Mouse (Mus musculus): ENCODE measurements around the gene Rnf215. TPM values are rescaled to one million over a fixed set of nuclear protein-coding genes. Genes with fewer than 3 reads are reported as not detected.

Rnf215 gene
- polyA plus RNA-seq, 1 experiment from 2014 or later, result 21.3 TPM

- no peaks in the 10 kb centered on the region for H3K9me3 ChIP-seq (replicated peaks)
- H3K27ac ChIP-seq (replicated peaks), result no peak overlapping the region
- 81% methylated on average over 3 of the region's 3 CpGs for WGBS
- peaks cover 11% of the 10 kb centered on the region for H3K27me3 ChIP-seq (ENCODE audit: low read depth, poor library complexity, severe bottlenecking)
- no peaks in the 10 kb centered on the region for H3K36me3 ChIP-seq
- H3K4me1 ChIP-seq, result peaks cover 21% of the 10 kb centered on the region
- no peak overlapping the region for H3K4me3 ChIP-seq
- no peak for DNase-seq (ENCODE audit: low spot score)
These were observed 55.7 kb downstream of the Rnf215 start for GRCm38 (mm10) chr11:4190677-4191076.

Small RNA genes within 50 kb of the gene (microRNA-seq; reads per million reads assigned to microRNA genes)
- 6.3 reads per million, percentile 15 among the genes with 10 or more reads in this experiment for gene Mir3060

Other genes starting within 250 kb of the Rnf215 start
- gene 4921536K21Rik, start 240.1 kb upstream of the Rnf215 start, polyA plus RNA-seq (2016; fragmentation: Nextera tagmentation; extraction: Ambion mirVana), result 1.4 and 1.5 TPM in 2 replicates
- gene Dusp18, start 240.0 kb upstream of the Rnf215 start, polyA plus RNA-seq (2016; fragmentation: Nextera tagmentation; extraction: Ambion mirVana), result 18.9 and 23.2 TPM in 2 replicates
- gene Slc35e4, start 220.5 kb upstream of the Rnf215 start, polyA plus RNA-seq (2016; fragmentation: Nextera tagmentation; extraction: Ambion mirVana), result 5.2 and 5.5 TPM in 2 replicates
- 24.5 and 28.1 TPM in 2 replicates for gene Tcn2, start 203.0 kb upstream of the Rnf215 start, polyA plus RNA-seq (2016; fragmentation: Nextera tagmentation; extraction: Ambion mirVana)
- gene Pes1, start 171.2 kb upstream of the Rnf215 start, polyA plus RNA-seq (2016; fragmentation: Nextera tagmentation; extraction: Ambion mirVana), result 96.3 and 103 TPM in 2 replicates
- 0.19 and 0.33 TPM in 2 replicates for gene 4930556J24Rik, start 158.4 kb upstream of the Rnf215 start, polyA plus RNA-seq (2016; fragmentation: Nextera tagmentation; extraction: Ambion mirVana)
- 0.16 TPM in 2 replicates for gene Gal3st1, start 151.6 kb upstream of the Rnf215 start, polyA plus RNA-seq (2016; fragmentation: Nextera tagmentation; extraction: Ambion mirVana)
- not detected in 2 replicates for gene Sec14l4, start 103.7 kb upstream of the Rnf215 start, polyA plus RNA-seq (2016; fragmentation: Nextera tagmentation; extraction: Ambion mirVana)
- not detected in 2 replicates for gene Sec14l3, start 70.4 kb upstream of the Rnf215 start, polyA plus RNA-seq (2016; fragmentation: Nextera tagmentation; extraction: Ambion mirVana)
- 8.1 and 10.3 TPM in 2 replicates for gene Mtfp1, start 39.8 kb upstream of the Rnf215 start, polyA plus RNA-seq (2016; fragmentation: Nextera tagmentation; extraction: Ambion mirVana)
- gene Sec14l2, start 11.8 kb upstream of the Rnf215 start, polyA plus RNA-seq (2016; fragmentation: Nextera tagmentation; extraction: Ambion mirVana), result 2.2 and 2.9 TPM in 2 replicates
- 6.9 and 8.3 TPM in 2 replicates for gene Ccdc157, start 25.1 kb downstream of the Rnf215 start, polyA plus RNA-seq (2016; fragmentation: Nextera tagmentation; extraction: Ambion mirVana)
- 95.2 and 97.1 TPM in 2 replicates for gene Sf3a1, start 25.1 kb downstream of the Rnf215 start, polyA plus RNA-seq (2016; fragmentation: Nextera tagmentation; extraction: Ambion mirVana)
- 26.3 and 26.4 TPM in 2 replicates for gene Tbc1d10a, start 51.6 kb downstream of the Rnf215 start, polyA plus RNA-seq (2016; fragmentation: Nextera tagmentation; extraction: Ambion mirVana)
- 2.7 and 3.4 TPM in 2 replicates for gene Castor1, start 83.0 kb downstream of the Rnf215 start, polyA plus RNA-seq (2016; fragmentation: Nextera tagmentation; extraction: Ambion mirVana)
- gene Osm, start 101.2 kb downstream of the Rnf215 start, polyA plus RNA-seq (2016; fragmentation: Nextera tagmentation; extraction: Ambion mirVana), result 0.05 TPM in 1 of 2 replicates, not detected in the other
- gene Lif, start 122.4 kb downstream of the Rnf215 start, polyA plus RNA-seq (2016; fragmentation: Nextera tagmentation; extraction: Ambion mirVana), result 0.21 TPM in 1 of 2 replicates, not detected in the other

Measured in midbrain, embryonic 10.5 days (tissue).